Mouse (Mus musculus): ENCODE results near the gene Hivep3.

GRCm38 (mm10) chr4:119917502-119917901, 183.9 kb downstream of the Hivep3 start:
- TF ChIP-seq CTCF (conservative IDR thresholded peaks at IDR 0.05; ENCODE audit: insufficient read depth, insufficient read length, low read depth, low read length) (peak; percentile 53), POLR2A (IDR thresholded peaks at IDR 0.05; ENCODE audit: low read depth, low read length) (no peak)
